Mouse (Mus musculus) embryonic facial prominence, embryonic 14.5 days (tissue): ENCODE results near the gene Syn3. TPM values are rescaled to one million over a fixed set of nuclear protein-coding genes. Genes with fewer than 3 reads are reported as not detected.

ENCODE experiments used
- ATAC-seq: fragments of 200-750 bp; cut with Nextera tagmentation; 2 replicates; pipeline ENCODE4 v1.8.0; 2017; ENCODE audit warnings: low read depth, moderate number of reproducible peaks, moderate TSS enrichment
- DNase-seq: peaks from one replicate; pipeline ENCODE4 v3.0.0-alpha.2; 2015; ENCODE audit warnings: low spot score
- H3K27ac ChIP-seq: fragments of 300-500 bp; sonication (generic); replicated peaks from 2 replicates; pipeline ENCODE4 v1.5.1; 2014; ENCODE audit warnings: low read depth, mild to moderate bottlenecking, low read length, moderate library complexity
- H3K27me3 ChIP-seq: fragments of 300-500 bp; sonication (generic); replicated peaks from 2 replicates; pipeline ENCODE4 v1.6.1; 2014; ENCODE audit warnings: low read length; ENCODE audit not compliant: control insufficient read depth, insufficient read depth
- H3K36me3 ChIP-seq: fragments of 300-500 bp; sonication (generic); 2 replicates; pipeline ENCODE4 v1.6.1; 2014; ENCODE audit warnings: low read length, mixed read lengths; ENCODE audit not compliant: control insufficient read depth, insufficient read depth
- H3K4me1 ChIP-seq: fragments of 300-500 bp; sonication (generic); 2 replicates; pipeline ENCODE4 v1.6.1; 2014; ENCODE audit warnings: antibody characterized with exemption, low read length; ENCODE audit not compliant: control insufficient read depth, insufficient read depth
- H3K4me2 ChIP-seq: fragments of 300-500 bp; sonication (generic); 2 replicates; pipeline ENCODE4 v1.6.1; 2014; ENCODE audit warnings: low read depth, mild to moderate bottlenecking, low read length, moderate library complexity, mixed read lengths
- H3K4me3 ChIP-seq: fragments of 300-500 bp; sonication (generic); 2 replicates; pipeline ENCODE4 v1.5.1; 2014; ENCODE audit warnings: low read depth, mild to moderate bottlenecking, low read length
- H3K9ac ChIP-seq: fragments of 300-500 bp; sonication (generic); 2 replicates; pipeline ENCODE4 v1.6.1; 2014; ENCODE audit warnings: low read depth, mild to moderate bottlenecking, low read length, moderate library complexity, mixed read lengths
- H3K9me3 ChIP-seq: fragments of 300-500 bp; sonication (generic); 2 replicates; pipeline ENCODE4 v1.6.1; 2016; ENCODE audit warnings: low read length; ENCODE audit not compliant: control insufficient read depth
- WGBS: fragments of 180-500 bp; shearing (Covaris S2); extraction: QIAGEN DNeasy Blood & Tissue Kit; methylation state at CpG from one replicate; pipeline ENCODE4 v1.1.7; 2014; 5-methylcytosine and 5-hydroxymethylcytosine counted together
- polyA plus RNA-seq: library from polyadenylated mRNA; unstranded; fragments of >200 nt; fragmentation: Nextera tagmentation; extraction: Ambion mirVana; gene quantifications from 2 replicates; pipeline ENCODE4 v1.2.1, GENCODE M21; 2014

The Syn3 gene
- polyA plus RNA-seq, 1 experiment from 2014 or later, result 2.4 TPM

DNA sequence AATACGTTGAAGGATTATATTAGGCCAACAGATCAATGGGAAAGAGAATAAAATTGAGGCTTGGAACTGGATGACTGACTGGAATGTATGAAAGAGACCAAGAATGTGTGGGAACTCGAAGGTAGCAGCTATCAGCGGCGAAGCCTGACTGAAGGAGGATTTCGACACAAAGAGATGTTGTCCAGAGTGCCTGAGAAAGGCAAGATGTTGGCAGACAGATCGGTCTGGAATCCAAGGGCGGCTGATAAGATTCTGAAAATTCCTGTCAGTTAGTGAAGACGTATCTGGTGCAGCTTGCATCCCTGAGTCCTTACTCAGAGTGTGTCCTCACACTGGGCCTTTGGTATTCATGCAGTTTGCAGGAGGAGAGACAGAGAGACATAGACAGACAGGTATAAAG lies 81.9 kb downstream of the Syn3 start:
- no peak overlapping the region for H3K27ac ChIP-seq
- H3K36me3 ChIP-seq, result no peaks in the 10 kb centered on the region
- WGBS, result 68% methylated on average over 8 of the region's 8 CpGs
- no peaks in the 10 kb centered on the region for H3K4me1 ChIP-seq
- H3K4me2 ChIP-seq, result no peak overlapping the region
- DNase-seq, result peak; percentile 48
- H3K27me3 ChIP-seq, result no peaks in the 10 kb centered on the region
- H3K9ac ChIP-seq, result no peak overlapping the region
- no peak overlapping the region for H3K4me3 ChIP-seq
- H3K9me3 ChIP-seq, result no peaks in the 10 kb centered on the region
- no peak for ATAC-seq

DNA sequence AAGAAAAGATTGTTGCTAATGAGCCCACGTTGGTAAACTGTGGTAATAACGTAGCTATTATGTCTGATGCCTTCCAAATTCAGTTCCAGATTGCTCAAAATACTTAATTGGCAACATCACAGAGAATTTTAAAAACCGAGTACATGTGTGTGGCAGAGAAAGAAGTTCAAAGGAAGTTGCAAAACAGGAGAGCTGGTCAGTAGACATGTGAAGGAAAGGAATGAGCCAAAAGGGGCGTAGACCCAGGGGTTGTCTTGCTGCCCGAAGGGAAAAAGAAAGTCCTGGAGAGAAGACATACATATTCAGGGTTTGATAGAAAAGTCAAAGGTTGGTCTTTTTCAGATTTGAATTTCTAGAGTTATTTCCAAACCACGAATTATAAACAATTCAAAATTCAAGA lies 87.8 kb downstream of the Syn3 start:
- Histone ChIP-seq H3K9me3 (no peaks in the 10 kb centered on the region), H3K27ac (no peak overlapping the region), H3K9ac (no peak overlapping the region), H3K27me3 (no peaks in the 10 kb centered on the region), H3K4me2 (no peak overlapping the region), H3K36me3 (no peaks in the 10 kb centered on the region), H3K4me3 (no peak overlapping the region), H3K4me1 (no peaks in the 10 kb centered on the region)
- 55% methylated on average over 6 of the region's 6 CpGs for WGBS
- ATAC-seq, result no peak
- DNase-seq, result no peak

DNA sequence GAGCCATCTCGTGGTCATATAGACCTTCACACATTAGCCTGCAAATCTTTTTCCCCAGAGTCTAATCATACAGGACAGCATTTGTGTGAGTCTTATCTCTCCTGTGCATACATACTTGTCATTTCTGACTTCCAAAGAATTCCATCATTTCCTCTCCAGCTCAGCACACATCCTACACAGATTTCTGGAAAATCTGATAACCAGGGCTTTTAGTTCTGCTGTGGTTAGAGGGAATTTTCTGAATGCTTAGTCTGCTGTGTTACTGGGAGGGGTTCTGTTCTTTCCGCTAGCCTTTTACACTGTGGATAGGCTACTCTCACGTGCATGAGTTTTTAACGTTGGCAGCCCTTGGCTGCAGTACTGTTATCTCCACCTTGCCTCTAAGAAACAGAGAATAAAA lies 91.7 kb downstream of the Syn3 start:
- H3K27me3 ChIP-seq, result no peaks in the 10 kb centered on the region
- no peak overlapping the region for H3K27ac ChIP-seq
- H3K9ac ChIP-seq, result no peak overlapping the region
- no peaks in the 10 kb centered on the region for H3K36me3 ChIP-seq
- no peak overlapping the region for H3K4me3 ChIP-seq
- H3K4me2 ChIP-seq, result no peak overlapping the region
- ATAC-seq, result no peak
- 56% methylated on average over 4 of the region's 4 CpGs for WGBS
- DNase-seq, result peak; percentile 33
- H3K9me3 ChIP-seq, result no peaks in the 10 kb centered on the region
- no peaks in the 10 kb centered on the region for H3K4me1 ChIP-seq

DNA sequence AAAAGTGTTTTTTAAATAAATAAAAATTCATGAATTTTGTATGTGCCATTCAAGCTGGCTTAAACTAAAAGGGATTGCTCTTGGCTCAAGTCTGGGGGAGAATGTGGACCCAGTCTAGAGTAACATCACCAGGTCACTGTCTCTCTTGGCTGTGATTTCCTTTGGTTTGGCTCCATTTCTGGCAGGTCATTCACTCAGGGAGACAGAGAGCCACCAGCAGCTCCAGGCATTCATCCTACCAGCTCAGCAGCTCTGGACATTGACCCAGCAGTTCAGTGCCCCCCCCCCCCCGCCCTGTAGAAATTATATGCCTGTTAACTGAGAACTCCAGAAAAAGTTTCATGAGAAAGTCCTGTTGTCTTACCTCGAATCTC lies 100.4 kb downstream of the Syn3 start:
- H3K4me2 ChIP-seq, result no peak overlapping the region
- no peak overlapping the region for H3K27ac ChIP-seq
- H3K4me3 ChIP-seq, result no peak overlapping the region
- no peaks in the 10 kb centered on the region for H3K4me1 ChIP-seq
- H3K9ac ChIP-seq, result no peak overlapping the region
- ATAC-seq (no peak), DNase-seq (no peak)
- 57% methylated on average over 1 of the region's 2 CpGs for WGBS
- H3K27me3 ChIP-seq, result no peaks in the 10 kb centered on the region
- peaks cover 9% of the 10 kb centered on the region; the same call in 1 of the 2 replicates for H3K9me3 ChIP-seq
- no peaks in the 10 kb centered on the region for H3K36me3 ChIP-seq

DNA sequence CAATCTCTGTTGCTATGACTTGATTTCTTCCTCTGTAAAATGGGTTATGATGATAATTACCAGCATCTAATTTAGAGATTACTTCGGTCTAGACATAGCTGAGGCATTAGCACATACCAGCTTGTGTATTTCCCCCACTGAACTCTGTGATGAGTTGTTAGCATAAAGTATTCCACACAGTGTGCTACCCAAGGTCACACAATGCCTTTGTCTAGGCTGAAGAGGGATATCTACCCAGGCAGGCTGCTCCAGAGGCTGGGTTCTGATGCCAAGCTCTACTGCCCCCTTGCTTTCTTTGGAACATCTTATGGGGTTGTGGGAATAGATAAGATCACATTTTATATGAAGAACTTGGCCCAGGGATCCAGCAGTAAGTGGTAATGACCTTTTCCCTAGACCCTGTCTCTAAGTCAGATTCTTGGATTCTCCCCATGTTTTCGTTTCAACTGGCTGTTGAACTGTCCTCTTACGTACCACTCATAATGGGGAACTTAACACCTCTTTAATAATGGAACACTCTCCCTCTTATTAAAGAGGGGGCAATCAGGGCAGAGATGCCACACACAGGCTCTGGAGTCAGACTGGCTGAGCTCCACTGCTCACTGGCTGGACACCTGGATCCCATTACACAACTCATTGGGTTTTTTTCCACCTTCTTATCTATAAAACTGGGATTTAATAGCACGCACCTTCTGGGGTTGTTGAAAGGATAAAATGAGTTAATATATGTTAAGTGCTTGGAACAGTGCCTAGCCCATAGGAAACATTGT lies 100.9 kb downstream of the Syn3 start:
- ATAC-seq (no peak), DNase-seq (peak; percentile 24)
- Histone ChIP-seq H3K4me3 (no peak overlapping the region), H3K27me3 (no peaks in the 10 kb centered on the region), H3K27ac (no peak overlapping the region), H3K9ac (no peak overlapping the region), H3K4me2 (no peak overlapping the region), H3K36me3 (no peaks in the 10 kb centered on the region), H3K4me1 (no peaks in the 10 kb centered on the region), H3K9me3 (peaks cover 9% of the 10 kb centered on the region; the same call in 1 of the 2 replicates)
- WGBS, result 62% methylated on average over 4 of the region's 4 CpGs

DNA sequence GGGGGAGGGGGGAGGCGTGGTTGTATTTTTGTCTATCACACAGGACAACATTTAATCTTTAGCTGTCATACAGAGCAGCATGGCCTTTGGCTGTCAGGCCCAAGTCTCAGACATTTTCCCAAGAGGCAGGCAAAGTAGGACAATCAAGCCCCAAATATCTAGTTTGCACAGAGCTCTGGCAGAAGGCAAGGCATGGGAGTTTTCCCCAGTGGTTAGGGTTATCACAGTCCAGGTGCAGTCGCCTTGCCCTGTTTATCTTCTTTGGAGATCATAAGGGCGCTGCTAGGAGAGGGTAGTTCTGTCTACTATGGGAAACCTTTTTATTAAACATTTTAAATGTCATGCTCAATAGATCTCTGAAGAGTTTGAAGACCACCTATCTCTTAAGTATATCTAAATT lies 106.3 kb downstream of the Syn3 start:
- no peak overlapping the region for H3K9ac ChIP-seq
- H3K27ac ChIP-seq, result no peak overlapping the region
- DNase-seq (no peak), ATAC-seq (no peak)
- H3K36me3 ChIP-seq, result no peaks in the 10 kb centered on the region
- no peak overlapping the region for H3K4me3 ChIP-seq
- WGBS, result 85% methylated on average over 3 of the region's 3 CpGs
- H3K9me3 ChIP-seq, result peaks cover 9% of the 10 kb centered on the region; the same call in 1 of the 2 replicates
- no peaks in the 10 kb centered on the region for H3K4me1 ChIP-seq
- H3K27me3 ChIP-seq, result no peaks in the 10 kb centered on the region
- no peak overlapping the region for H3K4me2 ChIP-seq

DNA sequence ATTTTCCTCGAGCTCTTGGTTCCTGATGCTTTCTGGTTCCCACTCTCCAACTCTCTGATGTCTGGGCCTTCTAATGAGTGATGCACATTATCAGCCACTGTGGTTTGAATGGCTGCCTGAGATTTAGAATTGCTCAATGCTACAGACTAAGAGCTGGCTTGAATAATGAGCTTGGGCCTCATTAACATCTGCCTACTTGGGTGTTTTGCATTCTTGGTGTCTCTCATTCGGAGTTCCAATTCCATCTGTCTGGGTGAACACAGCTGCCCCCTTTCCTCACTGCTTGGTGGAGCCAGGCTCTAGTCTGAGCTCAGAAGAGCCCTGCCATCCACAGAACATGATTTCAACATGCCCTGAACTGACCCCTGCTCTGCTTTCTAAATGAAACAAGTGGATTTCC lies 108.8 kb downstream of the Syn3 start:
- WGBS, result 48% methylated on average over 2 of the region's 2 CpGs
- peaks cover 6% of the 10 kb centered on the region; the same call in 1 of the 2 replicates for H3K9me3 ChIP-seq
- no peak overlapping the region for H3K4me2 ChIP-seq
- DNase-seq (peak; percentile 49), ATAC-seq (no peak)
- H3K27me3 ChIP-seq, result no peaks in the 10 kb centered on the region
- H3K27ac ChIP-seq, result no peak overlapping the region
- no peaks in the 10 kb centered on the region for H3K36me3 ChIP-seq
- no peak overlapping the region for H3K4me3 ChIP-seq
- H3K9ac ChIP-seq, result no peak overlapping the region
- 0 out of 2 replicates have a peak, but pooled peaks cover 6% of the 10 kb centered on the region for H3K4me1 ChIP-seq

DNA sequence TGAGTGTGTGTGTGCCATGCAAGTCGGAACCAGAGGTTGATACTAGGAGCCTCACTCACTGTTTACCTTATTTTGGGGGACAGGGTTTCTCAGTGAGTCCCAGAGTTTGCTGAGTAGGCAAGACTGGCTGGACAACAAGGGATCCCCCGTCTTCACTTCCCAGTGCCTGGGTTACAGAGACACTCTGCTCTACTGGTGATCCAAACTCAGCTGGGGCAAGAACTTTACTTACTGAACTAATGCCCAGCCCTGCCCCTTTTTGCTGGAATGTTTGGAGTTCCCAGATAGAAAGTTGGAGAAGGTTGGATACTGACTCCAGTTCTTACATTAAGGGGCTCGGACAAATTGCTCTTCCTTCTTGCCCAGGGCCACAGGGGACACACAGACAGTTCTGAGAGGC lies 109.3 kb downstream of the Syn3 start:
- Histone ChIP-seq H3K36me3 (no peaks in the 10 kb centered on the region), H3K4me2 (no peak overlapping the region), H3K9me3 (peaks cover under 1% of the 10 kb centered on the region; the same call in 1 of the 2 replicates), H3K9ac (no peak overlapping the region), H3K27ac (no peak overlapping the region), H3K27me3 (no peaks in the 10 kb centered on the region), H3K4me3 (no peak overlapping the region), H3K4me1 (0 out of 2 replicates have a peak, but pooled peaks cover 6% of the 10 kb centered on the region)
- no peak for ATAC-seq
- DNase-seq, result no peak
- WGBS, result 91% methylated on average over 3 of the region's 3 CpGs

DNA sequence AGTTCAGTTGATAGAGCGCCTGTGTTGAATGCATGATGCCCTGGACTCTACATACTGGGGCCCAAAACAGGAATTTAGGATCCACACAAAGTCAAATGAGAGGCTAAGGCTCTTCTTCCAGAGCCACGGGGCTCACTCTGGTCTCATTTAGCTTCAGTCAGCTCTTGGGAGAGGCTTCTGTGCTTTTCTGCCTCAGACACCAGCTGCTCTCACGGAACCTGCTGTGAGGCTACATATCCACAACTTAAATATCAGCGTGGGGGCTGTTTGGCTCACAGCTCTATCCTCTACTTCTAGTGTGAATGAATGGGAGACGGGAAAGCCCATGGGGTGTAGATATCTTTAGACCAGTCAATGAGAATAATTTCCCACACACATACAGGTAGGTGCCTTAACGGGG lies 109.9 kb downstream of the Syn3 start:
- no peak overlapping the region for H3K4me3 ChIP-seq
- H3K9ac ChIP-seq, result no peak overlapping the region
- no peak for ATAC-seq
- 0 out of 2 replicates have a peak, but pooled peaks cover 6% of the 10 kb centered on the region for H3K4me1 ChIP-seq
- no peak for DNase-seq
- H3K27ac ChIP-seq, result no peak overlapping the region
- no peak overlapping the region for H3K4me2 ChIP-seq
- no peaks in the 10 kb centered on the region for H3K9me3 ChIP-seq
- 75% methylated on average over 6 of the region's 6 CpGs for WGBS
- no peaks in the 10 kb centered on the region for H3K36me3 ChIP-seq
- no peaks in the 10 kb centered on the region for H3K27me3 ChIP-seq
